Mouse (Mus musculus) intestine, embryonic 15.5 days (tissue): ENCODE measurements around the gene Ssr2. TPM values are rescaled to one million over a fixed set of nuclear protein-coding genes. Genes with fewer than 3 reads are reported as not detected.
A peak's percentile ranks its signal among the peaks of the same experiment; 100 is the strongest.

Source experiments
- ATAC-seq: fragments of 200-750 bp; cut with Nextera tagmentation; 2 replicates; pipeline ENCODE4 v1.8.0; 2017; ENCODE audit warnings: moderate TSS enrichment, moderate library complexity
- H3K27ac ChIP-seq: fragments of 300-500 bp; sonication (generic); 2 replicates; pipeline ENCODE4 v1.5.1; 2015; ENCODE audit warnings: mild to moderate bottlenecking, inconsistent platforms
- H3K27me3 ChIP-seq: fragments of 300-500 bp; sonication (generic); replicated peaks from 2 replicates; pipeline ENCODE4 v1.6.1; 2015; ENCODE audit warnings: inconsistent platforms
- H3K36me3 ChIP-seq: fragments of 300-500 bp; sonication (generic); 2 replicates; pipeline ENCODE4 v1.6.1; 2015; ENCODE audit warnings: inconsistent platforms
- H3K4me1 ChIP-seq: fragments of 300-500 bp; sonication (generic); replicated peaks from 2 replicates; pipeline ENCODE4 v1.6.1; 2015; ENCODE audit warnings: inconsistent platforms
- H3K4me2 ChIP-seq: fragments of 300-500 bp; sonication (generic); replicated peaks from 2 replicates; pipeline ENCODE4 v1.6.1; 2015; ENCODE audit warnings: mild to moderate bottlenecking, inconsistent platforms
- H3K4me3 ChIP-seq: fragments of 300-500 bp; sonication (generic); replicated peaks from 2 replicates; pipeline ENCODE4 v1.5.1; 2015; ENCODE audit warnings: inconsistent platforms
- H3K9ac ChIP-seq: fragments of 300-500 bp; sonication (generic); 2 replicates; pipeline ENCODE4 v1.6.1; 2015; ENCODE audit warnings: inconsistent platforms
- H3K9me3 ChIP-seq: fragments of 300-500 bp; sonication (generic); 2 replicates; pipeline ENCODE4 v1.6.1; 2016; ENCODE audit warnings: inconsistent platforms
- WGBS: fragments of 180-500 bp; shearing (Covaris S2); methylation state at CpG from one replicate; pipeline ENCODE4 v1.1.7; 2015; 5-methylcytosine and 5-hydroxymethylcytosine counted together
- polyA plus RNA-seq: library from polyadenylated mRNA; unstranded; fragments of >200 nt; fragmentation: Nextera tagmentation; extraction: Ambion mirVana; gene quantifications from 2 replicates; pipeline ENCODE4 v1.2.1, GENCODE M21; 2015

Ssr2 gene
- polyA plus RNA-seq, 1 experiment from 2014 or later: 338 TPM

GRCm38 (mm10) chr3:88615902-88616391, 40.3 kb downstream of the Ssr2 start:
- no peak overlapping the region for H3K9ac ChIP-seq
- H3K27me3 ChIP-seq: no peaks in the 10 kb centered on the region
- peak overlapping the region; percentile 34; the same call in 1 of the 2 replicates for H3K27ac ChIP-seq

GRCm38 (mm10) chr3:88616951-88617500, 41.4 kb downstream of the Ssr2 start:
- H3K27me3 ChIP-seq: no peaks in the 10 kb centered on the region
- WGBS: 80% methylated on average over 3 of the region's 3 CpGs
- no peak overlapping the region for H3K9ac ChIP-seq
- peaks cover 18% of the 10 kb centered on the region for H3K4me1 ChIP-seq
- ATAC-seq: no peak
- H3K36me3 ChIP-seq: no peaks in the 10 kb centered on the region
- no peak overlapping the region for H3K4me3 ChIP-seq
- no peaks in the 10 kb centered on the region for H3K9me3 ChIP-seq
- no peak overlapping the region for H3K27ac ChIP-seq
- peak overlapping the region; percentile 12; the same call in 1 of the 2 replicates for H3K4me2 ChIP-seq

More at GRCm38 (mm10) chr3:88615902-88616391, 40.3 kb downstream of the Ssr2 start:
- Histone ChIP-seq H3K36me3 (no peaks in the 10 kb centered on the region), H3K4me3 (0 out of 2 replicates have a peak overlapping the region, but pooled peaks have one; percentile 4), H3K4me2 (0 out of 2 replicates have a peak overlapping the region, but pooled peaks have one; percentile 12), H3K9me3 (no peaks in the 10 kb centered on the region), H3K4me1 (peaks cover 18% of the 10 kb centered on the region)
- ATAC-seq: no peak; the same call in 1 of the 2 replicates
- 47% methylated on average over 9 of the region's 9 CpGs for WGBS

- 69% methylated on average over 8 of the region's 8 CpGs for WGBS
- Histone ChIP-seq H3K4me2 (no peak overlapping the region), H3K27ac (no peak overlapping the region), H3K9me3 (no peaks in the 10 kb centered on the region), H3K4me1 (peaks cover 23% of the 10 kb centered on the region), H3K36me3 (no peaks in the 10 kb centered on the region), H3K27me3 (no peaks in the 10 kb centered on the region), H3K4me3 (no peak overlapping the region), H3K9ac (no peak overlapping the region)
- no peak for ATAC-seq
These were observed 42.6 kb downstream of the Ssr2 start for GRCm38 (mm10) chr3:88618074-88618871.

GRCm38 (mm10) chr3:88619113-88620097, 43.7 kb downstream of the Ssr2 start:
- no peaks in the 10 kb centered on the region for H3K36me3 ChIP-seq
- H3K9me3 ChIP-seq: no peaks in the 10 kb centered on the region
- H3K27me3 ChIP-seq: no peaks in the 10 kb centered on the region
- H3K27ac ChIP-seq: no peak overlapping the region
- ATAC-seq: no peak
- 62% methylated on average over 9 of the region's 9 CpGs for WGBS
- no peak overlapping the region for H3K9ac ChIP-seq
- no peak overlapping the region for H3K4me2 ChIP-seq
- no peak overlapping the region for H3K4me3 ChIP-seq
- H3K4me1 ChIP-seq: peaks cover 34% of the 10 kb centered on the region

GRCm38 (mm10) chr3:88620146-88620991, 44.7 kb downstream of the Ssr2 start:
- Histone ChIP-seq H3K36me3 (no peaks in the 10 kb centered on the region), H3K4me1 (peaks cover 37% of the 10 kb centered on the region), H3K9me3 (no peaks in the 10 kb centered on the region), H3K9ac (peak overlapping the region; percentile 95), H3K4me3 (peak overlapping the region; percentile 93), H3K27ac (peak overlapping the region; percentile 95), H3K4me2 (peak overlapping the region; percentile 79), H3K27me3 (no peaks in the 10 kb centered on the region)
- 17% methylated on average over 15 of the region's 15 CpGs for WGBS
- peak; percentile 14; the same call in 1 of the 2 replicates for ATAC-seq

GRCm38 (mm10) chr3:88620992-88621536, 45.4 kb downstream of the Ssr2 start:
- peak overlapping the region; percentile 79 for H3K4me2 ChIP-seq
- under 1% methylated on average over 64 of the region's 64 CpGs for WGBS
- peaks cover 37% of the 10 kb centered on the region for H3K4me1 ChIP-seq
- H3K36me3 ChIP-seq: no peaks in the 10 kb centered on the region
- H3K9me3 ChIP-seq: no peaks in the 10 kb centered on the region
- H3K9ac ChIP-seq: peak overlapping the region; percentile 95
- peak overlapping the region; percentile 95 for H3K27ac ChIP-seq
- H3K27me3 ChIP-seq: no peaks in the 10 kb centered on the region
- peak overlapping the region; percentile 93 for H3K4me3 ChIP-seq
- ATAC-seq: peak; percentile 79

- peaks cover 38% of the 10 kb centered on the region for H3K4me1 ChIP-seq
These were observed 45.9 kb downstream of the Ssr2 start for GRCm38 (mm10) chr3:88621537-88622112.

GRCm38 (mm10) chr3:88622113-88622940, 46.7 kb downstream of the Ssr2 start:
- peak; percentile 2; the same call in 1 of the 2 replicates for ATAC-seq
- H3K4me2 ChIP-seq: peak overlapping the region; percentile 79
- H3K4me1 ChIP-seq: peaks cover 36% of the 10 kb centered on the region
- H3K4me3 ChIP-seq: peak overlapping the region; percentile 93
- H3K27me3 ChIP-seq: no peaks in the 10 kb centered on the region
- peak overlapping the region; percentile 95 for H3K27ac ChIP-seq
- no peaks in the 10 kb centered on the region for H3K36me3 ChIP-seq
- no peaks in the 10 kb centered on the region for H3K9me3 ChIP-seq
- under 1% methylated on average over 24 of the region's 24 CpGs for WGBS
- H3K9ac ChIP-seq: peak overlapping the region; percentile 95

More at GRCm38 (mm10) chr3:88621537-88622112, 45.9 kb downstream of the Ssr2 start:
- H3K4me3 ChIP-seq: peak overlapping the region; percentile 93
- whole genome bisulfite sequencing: under 1% methylated on average over 36 of the region's 36 CpGs
- H3K4me2 ChIP-seq: peak overlapping the region; percentile 79
- no peaks in the 10 kb centered on the region for H3K36me3 ChIP-seq
- peak overlapping the region; percentile 95 for H3K27ac ChIP-seq
- peak; percentile 34 for ATAC-seq
- H3K9ac ChIP-seq: peak overlapping the region; percentile 95
- H3K27me3 ChIP-seq: no peaks in the 10 kb centered on the region
- no peaks in the 10 kb centered on the region for H3K9me3 ChIP-seq

GRCm38 (mm10) chr3:88622941-88623345, 47.3 kb downstream of the Ssr2 start:
- Histone ChIP-seq H3K4me3 (peak overlapping the region; percentile 93), H3K27ac (peak overlapping the region; percentile 95), H3K27me3 (no peaks in the 10 kb centered on the region), H3K9ac (peak overlapping the region; percentile 95), H3K9me3 (no peaks in the 10 kb centered on the region), H3K36me3 (no peaks in the 10 kb centered on the region), H3K4me2 (peak overlapping the region; percentile 79), H3K4me1 (peaks cover 36% of the 10 kb centered on the region)
- ATAC-seq: peak; percentile 40; the same call in 1 of the 2 replicates
- 0% methylated on average over 6 of the region's 6 CpGs for WGBS
